Mouse (Mus musculus): ENCODE results near the gene Ypel4. TPM values are rescaled to one million over a fixed set of nuclear protein-coding genes. Genes with fewer than 3 reads are reported as not detected.

Gene Ypel4
- 23.8 and 26.2 TPM in 2 replicates for polyA plus RNA-seq (2012; rRNA removed)

GRCm38 (mm10) chr2:84733579-84734300 is at the start of gene Ypel4:
TSS of gene Ypel4 (plus strand) at chr2:84734058.

DNA sequence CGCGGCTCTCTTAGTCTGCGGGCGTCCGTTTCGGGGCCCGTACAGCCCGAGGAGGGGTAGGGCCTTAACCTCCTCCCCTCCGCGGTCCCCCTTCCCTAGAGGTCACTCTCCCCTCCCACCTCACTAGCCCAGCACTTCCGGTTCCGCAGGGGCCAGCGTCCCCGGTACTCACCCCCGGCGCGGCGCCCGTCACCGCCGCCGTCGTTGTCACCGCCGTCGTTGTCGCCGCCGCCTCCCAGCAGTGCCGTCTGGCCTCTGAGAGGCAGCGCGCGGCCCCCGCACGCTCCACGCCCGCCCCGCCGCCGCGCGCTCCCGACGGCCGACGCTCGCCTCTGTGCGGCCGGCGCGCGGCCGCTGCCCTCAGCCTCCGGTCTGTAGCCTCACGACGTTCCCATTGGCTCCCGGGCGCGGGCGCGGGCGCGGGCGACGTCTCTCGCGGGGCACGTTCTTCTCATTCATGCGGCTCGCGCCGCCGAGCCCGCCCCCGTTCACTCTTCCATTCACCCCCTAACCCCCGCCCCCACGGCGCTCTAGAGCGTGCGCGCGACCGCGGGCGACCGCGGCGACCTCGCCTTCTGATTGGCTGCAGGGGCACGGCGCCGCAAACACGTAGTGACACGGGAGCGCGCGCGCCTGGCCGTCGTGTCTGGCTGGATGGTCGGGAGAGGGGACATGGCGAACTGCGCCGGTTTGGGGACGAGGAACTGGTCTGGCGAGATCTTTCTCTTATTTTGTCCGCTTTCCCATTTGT is 18.9 kb upstream of the Ypel4 start, which contains the start of gene Zdhhc5:
TSS of gene Zdhhc5 (minus strand) at position 370 of the 751 bp plus-strand sequence.

GRCm38 (mm10) chr2:84727172-84727858 is 6.5 kb upstream of the Ypel4 start, which contains the start of gene Clp1:
TSS of gene Clp1 (minus strand) at chr2:84727350.

DNA sequence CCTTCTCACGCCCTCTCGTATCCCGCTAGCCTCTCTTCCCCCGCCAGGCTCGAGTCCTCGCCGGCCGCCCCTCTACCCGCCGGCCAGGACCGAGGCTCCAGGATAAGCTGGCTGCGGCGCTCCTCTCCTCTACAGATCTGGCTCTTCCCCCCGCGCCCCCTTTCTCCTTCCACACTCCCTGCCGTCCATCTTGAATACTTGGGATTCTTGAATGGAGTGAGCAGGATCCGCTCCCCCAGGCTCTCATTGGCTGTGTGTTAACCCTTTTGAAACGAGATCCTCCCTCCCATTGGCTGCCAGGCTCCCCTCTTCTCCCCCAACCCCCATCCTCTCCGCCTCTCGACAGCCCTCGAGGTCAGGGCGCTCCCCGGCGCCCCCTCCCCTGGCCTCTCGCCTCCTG is 9.7 kb downstream of the Ypel4 start, which contains the start of gene Gm19426:
TSS of gene Gm19426 (minus strand) at position 95 of the 400 bp plus-strand sequence.

DNA sequence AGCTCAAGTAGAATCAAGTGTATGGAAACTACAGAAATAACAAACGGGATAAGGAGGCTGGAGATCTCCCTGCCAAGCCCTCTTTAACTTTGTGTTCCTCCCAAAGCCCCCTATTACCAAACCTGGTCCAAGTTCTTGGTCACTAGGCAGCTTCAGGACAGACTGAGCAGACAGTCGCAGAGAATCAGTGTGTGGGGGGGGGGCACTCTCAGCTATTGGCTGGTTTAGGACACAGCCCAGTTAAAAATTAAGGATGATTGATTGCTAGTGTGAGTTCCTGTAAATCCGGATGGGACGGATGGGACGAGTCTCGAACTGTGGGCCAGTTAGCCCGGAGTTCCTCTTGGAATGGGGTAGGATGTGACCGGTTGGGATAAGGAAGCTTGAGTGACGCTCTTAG is 41.4 kb downstream of the Ypel4 start, which contains the start of gene Serping1:
TSS of gene Serping1 (minus strand) at position 204 of the 400 bp plus-strand sequence.

Other genes with a start within 250 kb of the Ypel4 start
- gene Ctnnd1, start 83.3 kb upstream of the Ypel4 start, polyA plus RNA-seq (2012; rRNA removed): 71.0 and 78.3 TPM in 2 replicates
- 0.01 and 0.05 TPM in 2 replicates for gene Btbd18, start 75.0 kb upstream of the Ypel4 start, polyA plus RNA-seq (2012; rRNA removed)
- 342 and 519 TPM in 2 replicates for gene Selenoh, start 63.3 kb upstream of the Ypel4 start, polyA plus RNA-seq (2012; rRNA removed)
- not detected in 2 replicates for gene Gm28635, start 56.0 kb upstream of the Ypel4 start, polyA plus RNA-seq (2012; rRNA removed)
- 31.4 and 31.9 TPM in 2 replicates for gene Med19, start 55.7 kb upstream of the Ypel4 start, polyA plus RNA-seq (2012; rRNA removed)
- gene Tmx2, start 54.9 kb upstream of the Ypel4 start, polyA plus RNA-seq (2012; rRNA removed): 128 and 209 TPM in 2 replicates
- gene Zdhhc5, start 18.9 kb upstream of the Ypel4 start, polyA plus RNA-seq (2012; rRNA removed): 21.0 and 34.9 TPM in 2 replicates
- gene Clp1, start 6.7 kb upstream of the Ypel4 start, polyA plus RNA-seq (2012; rRNA removed): 26.7 and 28.5 TPM in 2 replicates
- gene Gm19426, start 9.6 kb downstream of the Ypel4 start, polyA plus RNA-seq (2012; rRNA removed): 15.6 and 52.5 TPM in 2 replicates
- 20.3 and 28.2 TPM in 2 replicates for gene Serping1, start 41.4 kb downstream of the Ypel4 start, polyA plus RNA-seq (2012; rRNA removed)
- 36.1 and 53.2 TPM in 2 replicates for gene Ube2l6, start 64.8 kb downstream of the Ypel4 start, polyA plus RNA-seq (2012; rRNA removed)
- gene Smtnl1, start 88.6 kb downstream of the Ypel4 start, polyA plus RNA-seq (2012; rRNA removed): 0.05 and 0.21 TPM in 2 replicates
- gene Timm10, start 92.9 kb downstream of the Ypel4 start, polyA plus RNA-seq (2012; rRNA removed): 68.3 and 99.3 TPM in 2 replicates
- 13.6 and 24.5 TPM in 2 replicates for gene Slc43a1, start 104.8 kb downstream of the Ypel4 start, polyA plus RNA-seq (2012; rRNA removed)
- gene Rtn4rl2, start 152.7 kb downstream of the Ypel4 start, polyA plus RNA-seq (2012; rRNA removed): 4.2 and 5.0 TPM in 2 replicates
- 25.1 and 55.6 TPM in 2 replicates for gene Slc43a3, start 202.5 kb downstream of the Ypel4 start, polyA plus RNA-seq (2012; rRNA removed)
- gene Prg2, start 246.4 kb downstream of the Ypel4 start, polyA plus RNA-seq (2012; rRNA removed): 4.5 and 14.3 TPM in 2 replicates

Data from central nervous system, embryonic 11.5 days (tissue).